Mouse (Mus musculus): ENCODE data around the gene Defb43.
A peak's percentile ranks its signal among the peaks of the same experiment; 100 is the strongest.

Gene Defb43

GRCm38 (mm10) chr14:63066630-63067310 lies 55.2 kb downstream of the Defb43 start:
- DNase-seq (ENCODE audit: low read depth) = peak; percentile 81

Data from naive thymus-derived CD4-positive, alpha-beta T cell, adult 2 months (primary cell).